Mouse (Mus musculus): Measurements from ENCODE around the gene Ccdc173. TPM values are rescaled to one million over a fixed set of nuclear protein-coding genes. Genes with fewer than 3 reads are reported as not detected.

Gene Ccdc173
- polyA plus RNA-seq, 1 experiment from 2014 or later: 1.6 TPM

DNA sequence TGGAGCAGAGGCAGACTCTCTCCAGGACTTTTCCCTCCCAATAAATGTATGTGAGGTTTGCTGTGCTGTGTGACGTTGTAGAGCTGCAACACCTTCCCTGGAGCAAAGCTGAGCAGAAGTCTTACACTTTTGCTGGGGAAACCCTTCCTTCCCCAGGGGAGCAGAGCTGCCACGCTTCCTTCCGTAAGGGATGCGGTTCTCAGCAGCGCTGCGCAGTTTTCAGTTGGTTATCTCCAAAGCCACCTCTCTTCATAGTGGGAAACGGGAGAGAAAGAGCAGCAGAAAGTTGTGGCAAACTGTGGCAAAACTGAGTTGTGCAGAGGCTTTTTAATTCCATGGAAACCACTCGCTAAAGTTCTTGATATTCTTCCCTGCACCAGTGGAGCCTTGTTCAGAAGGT is 14.4 kb upstream of the Ccdc173 start:
- no peak for ATAC-seq (ENCODE audit: insufficient read depth, low FRiP score)
- Histone ChIP-seq H3K4me1 (ENCODE audit: control insufficient read depth, insufficient read depth, low read length) (no peaks in the 10 kb centered on the region), H3K4me2 (ENCODE audit: low read depth, low read length) (no peak overlapping the region), H3K9ac (ENCODE audit: low read length) (no peak overlapping the region), H3K27ac (ENCODE audit: low read length) (no peak overlapping the region), H3K36me3 (ENCODE audit: control insufficient read depth, insufficient read depth, low read length) (no peaks in the 10 kb centered on the region), H3K9me3 (replicated peaks; ENCODE audit: control insufficient read depth, low read length) (no peaks in the 10 kb centered on the region), H3K4me3 (replicated peaks; ENCODE audit: low read length) (no peak overlapping the region), H3K27me3 (ENCODE audit: control insufficient read depth, insufficient read depth, low read length) (no peaks in the 10 kb centered on the region)
- WGBS: 63% methylated on average over 8 of the region's 8 CpGs

GRCm38 (mm10) chr2:69802911-69803312 is 13.5 kb upstream of the Ccdc173 start:
- no peaks in the 10 kb centered on the region for H3K4me1 ChIP-seq (ENCODE audit: control insufficient read depth, insufficient read depth, low read length)
- peak; percentile 60; the same call in 1 of the 2 replicates for ATAC-seq (ENCODE audit: insufficient read depth, low FRiP score)
- H3K36me3 ChIP-seq (ENCODE audit: control insufficient read depth, insufficient read depth, low read length): no peaks in the 10 kb centered on the region
- H3K27me3 ChIP-seq (ENCODE audit: control insufficient read depth, insufficient read depth, low read length): no peaks in the 10 kb centered on the region
- no peak overlapping the region for H3K9ac ChIP-seq (ENCODE audit: low read length)
- peak overlapping the region; percentile 16; the same call in 1 of the 2 replicates for H3K4me3 ChIP-seq (replicated peaks; ENCODE audit: low read length)
- no peaks in the 10 kb centered on the region for H3K9me3 ChIP-seq (replicated peaks; ENCODE audit: control insufficient read depth, low read length)
- no peak overlapping the region for H3K4me2 ChIP-seq (ENCODE audit: low read depth, low read length)
- H3K27ac ChIP-seq (ENCODE audit: low read length): no peak overlapping the region
- 48% methylated on average over 5 of the region's 5 CpGs for WGBS

DNA sequence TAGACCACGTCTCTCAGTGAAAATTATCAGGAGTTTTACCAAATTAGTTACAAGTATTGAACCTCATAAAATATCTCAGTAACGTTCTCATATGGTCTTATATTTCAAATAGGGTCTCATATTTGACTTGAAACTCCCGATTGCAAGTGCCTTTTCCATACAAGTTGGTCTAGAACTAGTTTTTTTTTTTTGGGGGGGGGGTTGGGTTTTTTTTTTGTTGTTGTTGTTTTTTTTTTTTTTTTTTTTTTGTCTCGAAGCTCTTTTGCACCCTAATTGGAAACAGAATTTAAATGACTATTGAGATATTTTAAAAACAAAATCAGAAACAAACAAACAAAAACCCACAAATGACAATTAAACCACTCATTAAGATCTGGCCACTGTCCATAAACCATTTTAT is 1.3 kb upstream of the Ccdc173 start:
- 0 out of 2 replicates have a peak, but pooled peaks cover 2% of the 10 kb centered on the region for H3K4me1 ChIP-seq (ENCODE audit: control insufficient read depth, insufficient read depth, low read length)
- peak overlapping the region; percentile 69; the same call in 1 of the 2 replicates for H3K4me3 ChIP-seq (replicated peaks; ENCODE audit: low read length)
- H3K9ac ChIP-seq (ENCODE audit: low read length): no peak overlapping the region
- H3K27ac ChIP-seq (ENCODE audit: low read length): peak overlapping the region; percentile 39; the same call in 1 of the 2 replicates
- peaks cover 15% of the 10 kb centered on the region for H3K36me3 ChIP-seq (ENCODE audit: control insufficient read depth, insufficient read depth, low read length)
- no peaks in the 10 kb centered on the region for H3K9me3 ChIP-seq (replicated peaks; ENCODE audit: control insufficient read depth, low read length)
- H3K4me2 ChIP-seq (ENCODE audit: low read depth, low read length): peak overlapping the region; percentile 80
- no peaks in the 10 kb centered on the region for H3K27me3 ChIP-seq (ENCODE audit: control insufficient read depth, insufficient read depth, low read length)
- WGBS: 72% methylated on average over 4 of the region's 4 CpGs
- ATAC-seq (ENCODE audit: insufficient read depth, low FRiP score): no peak

DNA sequence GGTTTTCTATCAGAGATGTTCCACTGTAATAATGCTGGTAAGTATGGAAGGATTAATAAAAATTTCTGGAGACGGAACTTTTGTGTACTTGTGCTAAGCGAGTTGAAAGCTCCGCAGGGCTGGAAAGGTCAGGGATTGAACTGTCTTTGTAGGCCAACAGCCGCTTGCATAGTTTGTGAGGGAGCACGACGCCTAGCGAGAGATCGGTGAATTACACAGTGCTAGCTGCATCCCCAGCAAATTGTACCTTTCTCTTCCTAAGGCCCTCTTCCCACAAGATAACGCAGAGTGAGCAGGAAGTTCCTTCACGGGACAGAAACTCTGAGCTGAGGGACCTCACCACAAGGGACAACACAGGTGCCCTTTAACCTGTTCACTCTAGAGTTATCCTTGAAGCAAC is 910 bp upstream of the Ccdc173 start:
- 1% methylated on average over 10 of the region's 10 CpGs for WGBS
- H3K27me3 ChIP-seq (ENCODE audit: control insufficient read depth, insufficient read depth, low read length): no peaks in the 10 kb centered on the region
- peaks cover 11% of the 10 kb centered on the region; the same call in 1 of the 2 replicates for H3K36me3 ChIP-seq (ENCODE audit: control insufficient read depth, insufficient read depth, low read length)

GRCm38 (mm10) chr2:69788974-69789373 is 401 bp downstream of the Ccdc173 start:
- H3K4me1 ChIP-seq (ENCODE audit: control insufficient read depth, insufficient read depth, low read length): 0 out of 2 replicates have a peak, but pooled peaks cover 2% of the 10 kb centered on the region
- peak overlapping the region; percentile 68 for H3K9ac ChIP-seq (ENCODE audit: low read length)
- WGBS: 13% methylated on average over 9 of the region's 9 CpGs
- peak overlapping the region; percentile 80 for H3K4me2 ChIP-seq (ENCODE audit: low read depth, low read length)
- peaks cover 9% of the 10 kb centered on the region; the same call in 1 of the 2 replicates for H3K36me3 ChIP-seq (ENCODE audit: control insufficient read depth, insufficient read depth, low read length)
- peak; percentile 18; the same call in 1 of the 2 replicates for ATAC-seq (ENCODE audit: insufficient read depth, low FRiP score)
- H3K4me3 ChIP-seq (replicated peaks; ENCODE audit: low read length): peak overlapping the region; percentile 69
- H3K27me3 ChIP-seq (ENCODE audit: control insufficient read depth, insufficient read depth, low read length): no peaks in the 10 kb centered on the region
- H3K9me3 ChIP-seq (replicated peaks; ENCODE audit: control insufficient read depth, low read length): no peaks in the 10 kb centered on the region
- peak overlapping the region; percentile 26; the same call in 1 of the 2 replicates for H3K27ac ChIP-seq (ENCODE audit: low read length)

More for the DNA sequence above, 910 bp upstream of the Ccdc173 start:
- Histone ChIP-seq H3K4me2 (ENCODE audit: low read depth, low read length) (peak overlapping the region; percentile 80), H3K4me3 (replicated peaks; ENCODE audit: low read length) (peak overlapping the region; percentile 69), H3K4me1 (ENCODE audit: control insufficient read depth, insufficient read depth, low read length) (0 out of 2 replicates have a peak, but pooled peaks cover 2% of the 10 kb centered on the region), H3K9me3 (replicated peaks; ENCODE audit: control insufficient read depth, low read length) (no peaks in the 10 kb centered on the region), H3K9ac (ENCODE audit: low read length) (peak overlapping the region; percentile 81), H3K27ac (ENCODE audit: low read length) (peak overlapping the region; percentile 39; the same call in 1 of the 2 replicates)
- ATAC-seq (ENCODE audit: insufficient read depth, low FRiP score): no peak; the same call in 1 of the 2 replicates

DNA sequence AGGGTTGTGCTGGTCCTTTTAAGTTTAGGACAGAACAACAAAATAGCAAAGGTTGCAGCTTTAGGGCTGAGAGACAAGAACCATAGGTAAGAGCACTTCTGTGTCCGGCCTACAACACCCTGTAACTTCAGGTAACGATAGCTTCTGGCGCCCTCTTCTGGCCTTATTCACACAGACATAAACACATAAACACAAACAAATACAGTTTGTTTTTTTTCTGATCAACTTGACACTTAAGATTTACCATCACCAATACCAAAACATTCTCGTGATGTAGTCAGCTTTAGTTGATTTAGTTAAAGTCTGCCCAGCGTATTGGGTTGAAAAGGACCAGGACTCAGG is 10.6 kb downstream of the Ccdc173 start:
- H3K27me3 ChIP-seq (ENCODE audit: control insufficient read depth, insufficient read depth, low read length): no peaks in the 10 kb centered on the region
- WGBS: 50% methylated on average over 5 of the region's 5 CpGs

GRCm38 (mm10) chr2:69777985-69778835 is 11.2 kb downstream of the Ccdc173 start:
- ATAC-seq (ENCODE audit: insufficient read depth, low FRiP score): no peak
- Histone ChIP-seq H3K4me1 (ENCODE audit: control insufficient read depth, insufficient read depth, low read length) (no peaks in the 10 kb centered on the region), H3K9me3 (replicated peaks; ENCODE audit: control insufficient read depth, low read length) (no peaks in the 10 kb centered on the region), H3K4me3 (replicated peaks; ENCODE audit: low read length) (no peak overlapping the region), H3K27me3 (ENCODE audit: control insufficient read depth, insufficient read depth, low read length) (no peaks in the 10 kb centered on the region), H3K9ac (ENCODE audit: low read length) (no peak overlapping the region), H3K4me2 (ENCODE audit: low read depth, low read length) (no peak overlapping the region), H3K36me3 (ENCODE audit: control insufficient read depth, insufficient read depth, low read length) (no peaks in the 10 kb centered on the region), H3K27ac (ENCODE audit: low read length) (no peak overlapping the region)
- WGBS: 67% methylated on average over 7 of the region's 7 CpGs

More for the DNA sequence above, 10.6 kb downstream of the Ccdc173 start:
- no peak overlapping the region for H3K4me2 ChIP-seq (ENCODE audit: low read depth, low read length)
- no peaks in the 10 kb centered on the region for H3K36me3 ChIP-seq (ENCODE audit: control insufficient read depth, insufficient read depth, low read length)
- ATAC-seq (ENCODE audit: insufficient read depth, low FRiP score): no peak
- no peaks in the 10 kb centered on the region for H3K4me1 ChIP-seq (ENCODE audit: control insufficient read depth, insufficient read depth, low read length)
- H3K27ac ChIP-seq (ENCODE audit: low read length): no peak overlapping the region
- H3K4me3 ChIP-seq (replicated peaks; ENCODE audit: low read length): no peak overlapping the region
- H3K9me3 ChIP-seq (replicated peaks; ENCODE audit: control insufficient read depth, low read length): no peaks in the 10 kb centered on the region
- no peak overlapping the region for H3K9ac ChIP-seq (ENCODE audit: low read length)

DNA sequence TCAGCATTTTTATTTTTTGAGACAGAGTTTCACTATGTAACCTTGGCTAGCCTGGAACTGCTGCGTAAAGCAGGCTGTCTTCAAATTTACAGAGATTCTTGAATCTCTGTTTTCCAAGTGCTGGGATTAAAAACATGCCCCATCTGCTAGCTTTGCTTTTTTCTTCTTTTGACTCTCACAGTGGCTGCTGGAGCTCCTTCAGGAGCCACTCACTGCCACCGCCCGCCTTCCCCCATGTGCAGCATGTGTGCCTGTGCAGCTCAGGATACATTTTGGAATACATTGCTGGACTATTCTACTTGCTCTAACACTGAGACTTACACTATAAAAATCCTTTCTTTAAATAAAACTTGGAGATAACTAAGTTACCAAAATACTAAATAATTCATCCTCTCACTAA is 16.0 kb downstream of the Ccdc173 start:
- H3K9me3 ChIP-seq (replicated peaks; ENCODE audit: control insufficient read depth, low read length): no peaks in the 10 kb centered on the region
- no peaks in the 10 kb centered on the region for H3K27me3 ChIP-seq (ENCODE audit: control insufficient read depth, insufficient read depth, low read length)
- no peak overlapping the region for H3K27ac ChIP-seq (ENCODE audit: low read length)
- WGBS: 96% methylated on average over 3 of the region's 3 CpGs
- H3K9ac ChIP-seq (ENCODE audit: low read length): no peak overlapping the region
- H3K4me3 ChIP-seq (replicated peaks; ENCODE audit: low read length): no peak overlapping the region
- H3K4me1 ChIP-seq (ENCODE audit: control insufficient read depth, insufficient read depth, low read length): no peaks in the 10 kb centered on the region
- no peak for ATAC-seq (ENCODE audit: insufficient read depth, low FRiP score)
- no peak overlapping the region for H3K4me2 ChIP-seq (ENCODE audit: low read depth, low read length)
- no peaks in the 10 kb centered on the region for H3K36me3 ChIP-seq (ENCODE audit: control insufficient read depth, insufficient read depth, low read length)

GRCm38 (mm10) chr2:69764716-69765115 is 24.7 kb downstream of the Ccdc173 start:
- H3K4me1 ChIP-seq (ENCODE audit: control insufficient read depth, insufficient read depth, low read length): no peaks in the 10 kb centered on the region

More at GRCm38 (mm10) chr2:69764716-69765115, 24.7 kb downstream of the Ccdc173 start:
- Histone ChIP-seq H3K27ac (ENCODE audit: low read length) (no peak overlapping the region), H3K4me3 (replicated peaks; ENCODE audit: low read length) (no peak overlapping the region), H3K36me3 (ENCODE audit: control insufficient read depth, insufficient read depth, low read length) (no peaks in the 10 kb centered on the region), H3K9ac (ENCODE audit: low read length) (no peak overlapping the region), H3K9me3 (replicated peaks; ENCODE audit: control insufficient read depth, low read length) (no peaks in the 10 kb centered on the region), H3K27me3 (ENCODE audit: control insufficient read depth, insufficient read depth, low read length) (no peaks in the 10 kb centered on the region), H3K4me2 (ENCODE audit: low read depth, low read length) (no peak overlapping the region)
- 58% methylated on average over 1 of the region's 1 CpGs for WGBS
- ATAC-seq (ENCODE audit: insufficient read depth, low FRiP score): no peak

All from stomach, embryonic 16.5 days (tissue).